Mouse (Mus musculus): ENCODE results near the gene Prkg2. TPM values are rescaled to one million over a fixed set of nuclear protein-coding genes. Genes with fewer than 3 reads are reported as not detected.

Gene Prkg2
- polyA plus RNA-seq, 1 experiment from 2014 or later, result 1.1 TPM

DNA sequence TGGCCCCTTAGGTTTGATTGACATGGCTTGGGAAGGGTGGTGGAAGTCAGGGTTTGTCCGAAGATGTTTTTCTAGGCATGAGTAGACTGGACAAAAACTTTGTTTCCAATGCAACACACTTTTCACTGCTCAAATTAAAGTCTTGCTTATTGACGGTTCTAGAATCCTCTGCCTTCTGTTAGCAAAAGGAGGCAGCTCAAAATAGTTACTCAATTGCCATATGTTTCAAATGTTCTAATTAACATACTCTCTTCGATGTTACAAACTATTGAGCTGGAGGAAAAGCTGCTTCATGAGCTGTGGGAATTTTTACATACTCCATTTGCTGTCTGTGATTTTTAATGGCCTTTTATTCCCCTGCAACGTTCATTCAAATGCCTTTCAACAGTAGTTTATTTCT, 39.0 kb downstream of the Prkg2 start:
- 86% methylated on average over 4 of the region's 4 CpGs for WGBS
- Histone ChIP-seq H3K27me3 (ENCODE audit: low read depth, poor library complexity, severe bottlenecking) (no peaks in the 10 kb centered on the region), H3K27ac (no peak overlapping the region), H3K4me1 (no peaks in the 10 kb centered on the region), H3K9me3 (replicated peaks) (no peaks in the 10 kb centered on the region), H3K36me3 (no peaks in the 10 kb centered on the region), H3K4me3 (no peak overlapping the region)
- no peak for DNase-seq (ENCODE audit: low spot score)

DNA sequence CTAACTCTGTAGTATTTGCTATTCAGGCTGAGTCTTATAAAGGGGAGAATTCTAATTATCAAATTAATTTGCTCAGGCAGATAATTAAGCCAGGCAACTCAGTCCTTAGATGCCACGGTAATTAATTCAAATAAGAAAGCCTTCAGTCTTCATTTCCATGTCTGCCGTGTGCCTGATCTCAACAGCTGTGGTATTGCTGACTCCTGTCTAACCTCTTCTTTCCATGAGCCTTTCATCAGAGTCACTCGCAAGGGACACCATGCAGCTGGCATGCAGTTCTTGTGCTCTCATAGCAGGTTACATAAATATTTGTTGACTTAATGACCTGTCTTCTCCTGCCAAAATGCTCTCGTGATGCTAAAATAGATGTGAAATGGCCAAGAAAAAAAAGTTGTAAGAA, 41.4 kb downstream of the Prkg2 start:
- no peaks in the 10 kb centered on the region for H3K27me3 ChIP-seq (ENCODE audit: low read depth, poor library complexity, severe bottlenecking)
- H3K9me3 ChIP-seq (replicated peaks), result no peaks in the 10 kb centered on the region
- no peak for DNase-seq (ENCODE audit: low spot score)
- H3K27ac ChIP-seq, result no peak overlapping the region
- H3K4me3 ChIP-seq, result no peak overlapping the region
- 74% methylated on average over 4 of the region's 4 CpGs for WGBS
- no peaks in the 10 kb centered on the region for H3K36me3 ChIP-seq
- H3K4me1 ChIP-seq, result no peaks in the 10 kb centered on the region

DNA sequence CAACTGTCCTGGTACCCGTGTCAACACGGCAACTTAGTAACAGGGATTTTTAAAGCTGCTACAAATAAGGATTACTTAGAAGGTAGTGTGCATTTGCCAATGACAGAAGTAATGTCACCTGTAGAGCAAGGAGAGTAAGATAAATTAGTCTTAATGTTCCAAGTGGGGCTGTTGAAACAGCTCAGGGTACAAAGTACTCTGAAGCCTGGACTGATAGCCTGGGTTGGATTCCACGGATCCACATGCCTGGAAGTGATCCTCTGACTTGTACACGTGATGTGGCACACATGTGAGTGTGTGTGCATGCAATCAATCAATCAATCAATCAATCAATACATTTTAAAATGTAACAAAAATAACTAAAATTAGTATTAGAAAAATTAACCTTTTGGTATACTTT, 45.6 kb downstream of the Prkg2 start:
- H3K36me3 ChIP-seq, result no peaks in the 10 kb centered on the region
- no peaks in the 10 kb centered on the region for H3K27me3 ChIP-seq (ENCODE audit: low read depth, poor library complexity, severe bottlenecking)
- H3K27ac ChIP-seq, result no peak overlapping the region
- no peaks in the 10 kb centered on the region for H3K9me3 ChIP-seq (replicated peaks)
- H3K4me1 ChIP-seq, result peaks cover 12% of the 10 kb centered on the region
- no peak for DNase-seq (ENCODE audit: low spot score)
- WGBS, result 91% methylated on average over 4 of the region's 4 CpGs
- no peak overlapping the region for H3K4me3 ChIP-seq

DNA sequence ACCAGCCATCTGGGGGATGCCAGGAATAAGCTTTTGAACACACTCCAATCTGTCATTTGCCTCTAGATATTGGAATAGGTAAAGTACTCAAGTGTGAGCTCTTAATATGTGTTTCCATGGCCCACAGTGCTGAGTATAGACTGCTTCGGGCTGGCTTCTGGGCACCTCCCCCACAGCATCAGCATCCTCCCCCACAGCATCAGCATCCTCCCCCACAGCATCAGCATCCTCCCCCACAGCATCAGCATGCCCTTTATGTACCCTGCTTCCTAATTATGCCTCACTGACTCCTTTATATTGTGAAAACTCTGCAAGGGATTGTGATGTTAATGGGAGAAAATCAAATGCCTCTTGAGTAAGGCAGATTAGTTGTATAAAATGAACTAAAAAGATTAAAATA, 49.5 kb downstream of the Prkg2 start:
- Histone ChIP-seq H3K9me3 (replicated peaks) (no peaks in the 10 kb centered on the region), H3K4me1 (peaks cover 39% of the 10 kb centered on the region), H3K27me3 (ENCODE audit: low read depth, poor library complexity, severe bottlenecking) (no peaks in the 10 kb centered on the region), H3K4me3 (no peak overlapping the region), H3K27ac (no peak overlapping the region), H3K36me3 (no peaks in the 10 kb centered on the region)
- no peak for DNase-seq (ENCODE audit: low spot score)
- 73% methylated on average over 1 of the region's 1 CpGs for WGBS

DNA sequence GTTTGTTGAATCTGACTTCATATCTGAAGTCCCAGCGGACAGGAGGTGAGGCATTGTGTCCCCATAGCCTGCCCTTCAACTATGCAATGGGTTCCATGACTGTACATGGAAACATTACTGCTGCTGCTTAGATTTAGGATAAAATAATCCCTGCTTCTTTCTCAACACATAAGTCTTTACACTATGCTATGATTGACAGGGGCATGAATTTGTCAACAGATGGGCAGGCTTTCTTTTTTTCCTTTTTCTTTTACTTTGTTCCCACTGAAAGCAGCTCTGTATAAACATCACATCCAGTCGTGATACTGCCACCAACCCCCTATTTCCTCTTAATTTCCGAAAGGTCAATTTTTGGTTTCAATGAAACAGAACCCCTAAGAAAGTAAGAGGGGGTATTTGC, 50.0 kb downstream of the Prkg2 start:
- Histone ChIP-seq H3K36me3 (no peaks in the 10 kb centered on the region), H3K9me3 (replicated peaks) (no peaks in the 10 kb centered on the region), H3K27me3 (ENCODE audit: low read depth, poor library complexity, severe bottlenecking) (no peaks in the 10 kb centered on the region), H3K27ac (no peak overlapping the region), H3K4me1 (peaks cover 42% of the 10 kb centered on the region), H3K4me3 (no peak overlapping the region)
- WGBS, result 81% methylated on average over 3 of the region's 3 CpGs
- no peak for DNase-seq (ENCODE audit: low spot score)

DNA sequence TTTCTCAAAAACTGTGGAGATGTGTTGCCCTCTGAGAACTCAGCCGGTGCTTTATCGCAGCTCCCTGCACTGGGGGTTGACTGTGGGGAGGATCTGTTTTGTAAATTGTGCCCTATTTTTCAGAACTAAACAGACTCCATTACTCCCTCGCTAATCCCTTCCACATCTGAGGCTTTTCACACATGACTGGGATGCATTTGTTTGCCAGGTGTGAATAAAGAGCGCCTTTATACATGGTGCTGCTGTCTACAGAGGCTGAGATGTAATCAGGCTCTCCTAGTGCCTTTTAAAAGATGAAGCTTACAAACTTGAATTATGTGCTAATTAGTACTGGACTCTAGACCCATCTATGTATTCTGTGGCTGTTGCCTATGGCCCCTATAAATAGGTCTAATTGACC, 50.7 kb downstream of the Prkg2 start:
- H3K4me3 ChIP-seq, result no peak overlapping the region
- H3K27ac ChIP-seq, result peak overlapping the region; percentile 22; the same call in 1 of the 2 replicates
- 22% methylated on average over 4 of the region's 4 CpGs for WGBS
- H3K36me3 ChIP-seq, result no peaks in the 10 kb centered on the region
- DNase-seq (ENCODE audit: low spot score), result no peak
- no peaks in the 10 kb centered on the region for H3K27me3 ChIP-seq (ENCODE audit: low read depth, poor library complexity, severe bottlenecking)
- peaks cover 42% of the 10 kb centered on the region for H3K4me1 ChIP-seq
- no peaks in the 10 kb centered on the region for H3K9me3 ChIP-seq (replicated peaks)

DNA sequence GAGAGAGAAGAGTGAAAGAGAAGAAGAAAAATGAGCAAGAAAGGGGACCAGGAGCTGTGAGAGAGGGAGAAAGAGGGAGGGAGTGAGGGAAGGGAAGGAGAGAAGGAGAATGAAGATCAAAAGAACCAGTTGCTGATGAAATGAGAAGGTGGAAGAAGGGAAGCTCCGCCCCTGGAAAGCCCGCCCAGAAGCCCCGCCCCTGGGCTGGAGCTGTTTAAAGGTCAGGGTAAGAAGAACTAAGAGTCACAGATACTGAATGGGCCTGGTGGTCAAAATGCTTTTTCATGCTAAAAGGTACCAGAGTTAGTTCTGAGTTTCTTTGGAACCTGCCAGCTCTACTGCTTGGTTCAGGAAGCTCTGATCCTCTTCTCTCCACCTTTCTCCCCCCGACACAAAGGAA, 51.1 kb downstream of the Prkg2 start:
- H3K36me3 ChIP-seq, result no peaks in the 10 kb centered on the region
- 22% methylated on average over 4 of the region's 4 CpGs for WGBS
- H3K4me3 ChIP-seq, result no peak overlapping the region
- peak overlapping the region; percentile 22; the same call in 1 of the 2 replicates for H3K27ac ChIP-seq
- peak; percentile 39 for DNase-seq (ENCODE audit: low spot score)
- H3K4me1 ChIP-seq, result peaks cover 42% of the 10 kb centered on the region
- no peaks in the 10 kb centered on the region for H3K9me3 ChIP-seq (replicated peaks)
- H3K27me3 ChIP-seq (ENCODE audit: low read depth, poor library complexity, severe bottlenecking), result no peaks in the 10 kb centered on the region

DNA sequence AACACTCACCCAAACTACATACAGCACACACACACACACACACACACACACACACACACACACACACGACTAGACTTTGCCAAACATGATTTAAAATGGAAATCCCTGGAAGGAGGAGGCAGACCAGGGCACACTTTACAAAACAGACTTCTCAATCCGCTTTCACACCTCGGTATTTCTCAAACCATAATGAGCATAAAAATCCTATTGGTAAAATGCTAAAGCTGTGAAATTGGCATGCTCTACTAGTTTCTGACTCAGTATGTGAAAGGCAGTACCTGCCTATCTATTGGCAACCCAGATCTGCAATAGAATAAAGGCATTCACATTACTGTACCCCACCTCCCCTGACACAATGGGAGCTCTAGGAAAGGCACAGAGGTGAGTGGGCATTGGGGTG, 52.1 kb downstream of the Prkg2 start:
- no peak for DNase-seq (ENCODE audit: low spot score)
- peaks cover 42% of the 10 kb centered on the region for H3K4me1 ChIP-seq
- no peaks in the 10 kb centered on the region for H3K27me3 ChIP-seq (ENCODE audit: low read depth, poor library complexity, severe bottlenecking)
- H3K36me3 ChIP-seq, result no peaks in the 10 kb centered on the region
- no peak overlapping the region for H3K27ac ChIP-seq
- no peaks in the 10 kb centered on the region for H3K9me3 ChIP-seq (replicated peaks)
- 98% methylated on average over 3 of the region's 3 CpGs for WGBS
- H3K4me3 ChIP-seq, result no peak overlapping the region

DNA sequence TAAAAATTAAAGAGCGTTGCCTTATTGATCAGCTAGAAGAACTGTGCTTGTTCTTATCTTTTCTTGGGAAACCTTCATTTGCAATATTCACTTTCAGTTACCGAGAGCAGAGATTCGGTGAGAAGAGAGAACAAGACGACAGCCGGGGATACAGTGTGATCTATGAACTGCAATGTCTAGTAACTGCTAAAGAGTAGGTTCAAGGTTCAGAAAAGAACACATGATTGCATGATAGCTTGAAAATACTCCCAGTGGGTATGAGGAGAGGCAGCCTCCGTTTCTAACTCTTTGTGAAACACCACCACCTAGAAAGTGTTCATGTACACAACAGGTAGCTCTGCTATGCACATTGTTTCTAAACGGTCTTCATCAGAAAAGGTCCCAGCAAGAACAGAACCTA, 55.8 kb downstream of the Prkg2 start:
- WGBS, result 89% methylated on average over 7 of the region's 7 CpGs
- Histone ChIP-seq H3K9me3 (replicated peaks) (no peaks in the 10 kb centered on the region), H3K27ac (no peak overlapping the region), H3K27me3 (ENCODE audit: low read depth, poor library complexity, severe bottlenecking) (no peaks in the 10 kb centered on the region), H3K4me1 (peaks cover 30% of the 10 kb centered on the region), H3K36me3 (no peaks in the 10 kb centered on the region), H3K4me3 (no peak overlapping the region)
- no peak for DNase-seq (ENCODE audit: low spot score)

DNA sequence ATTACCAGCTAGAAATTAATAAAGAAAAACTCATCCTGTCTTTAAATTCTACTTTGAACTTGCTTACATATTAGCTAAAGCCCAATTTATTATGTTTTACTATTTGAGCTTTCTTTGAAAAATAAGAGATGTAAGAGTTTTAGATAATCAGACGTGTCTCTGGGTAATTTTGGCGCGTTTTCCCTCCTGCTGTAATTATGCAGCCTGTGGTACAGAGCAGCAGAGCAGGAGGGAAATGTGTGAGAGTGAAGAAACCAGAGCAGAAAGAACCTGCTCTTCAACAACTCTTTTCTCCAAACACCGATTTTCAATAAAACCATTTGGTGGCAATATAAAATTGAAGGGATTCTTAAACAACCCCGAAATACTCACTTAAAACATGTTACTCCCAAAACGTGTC, 58.8 kb downstream of the Prkg2 start:
- no peaks in the 10 kb centered on the region for H3K36me3 ChIP-seq
- no peak for DNase-seq (ENCODE audit: low spot score)
- no peaks in the 10 kb centered on the region for H3K27me3 ChIP-seq (ENCODE audit: low read depth, poor library complexity, severe bottlenecking)
- no peaks in the 10 kb centered on the region for H3K9me3 ChIP-seq (replicated peaks)
- H3K4me1 ChIP-seq, result peaks cover 12% of the 10 kb centered on the region
- no peak overlapping the region for H3K4me3 ChIP-seq
- no peak overlapping the region for H3K27ac ChIP-seq
- WGBS, result 88% methylated on average over 6 of the region's 6 CpGs

DNA sequence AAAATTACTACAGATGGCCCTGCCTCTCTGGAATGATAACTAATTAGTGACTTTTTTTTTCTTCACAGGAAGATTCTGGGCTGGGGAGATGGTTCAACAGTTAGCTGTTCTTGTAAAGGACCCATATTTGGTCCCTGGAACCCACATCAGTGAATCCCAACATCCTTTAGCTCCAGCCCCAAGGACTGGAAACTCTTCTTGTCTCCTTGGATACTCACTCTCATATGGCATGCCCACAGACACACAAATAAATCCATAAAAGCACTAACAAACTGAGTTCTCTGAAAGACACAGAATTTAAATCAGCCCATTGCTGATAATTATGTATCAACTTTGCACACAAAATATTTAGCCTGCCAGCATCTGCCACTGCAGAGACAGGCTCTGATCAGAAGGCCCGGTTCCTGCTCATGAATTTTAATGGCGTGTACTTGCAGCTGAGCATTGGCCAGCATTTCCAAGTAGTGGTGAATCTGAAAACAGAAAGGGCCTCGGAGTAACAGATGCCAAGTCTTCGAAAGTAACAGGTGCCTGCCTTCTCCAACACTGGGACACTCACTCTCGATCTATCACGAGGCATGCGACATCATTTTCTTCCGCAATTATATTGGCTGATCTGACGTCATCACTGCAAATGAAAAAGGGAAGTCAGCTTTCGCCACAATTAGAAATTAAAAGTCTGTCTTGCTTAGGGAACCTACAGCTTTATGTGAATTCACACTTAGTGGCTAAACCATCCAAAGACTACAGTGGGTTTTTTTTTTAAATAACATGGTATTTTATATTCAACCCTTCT, 61.1 kb downstream of the Prkg2 start:
- DNase-seq (ENCODE audit: low spot score), result no peak
- H3K27me3 ChIP-seq (ENCODE audit: low read depth, poor library complexity, severe bottlenecking), result no peaks in the 10 kb centered on the region
- no peak overlapping the region for H3K4me3 ChIP-seq
- 92% methylated on average over 10 of the region's 10 CpGs for WGBS
- 0 out of 2 replicates have a peak, but pooled peaks cover 3% of the 10 kb centered on the region for H3K4me1 ChIP-seq
- no peaks in the 10 kb centered on the region for H3K36me3 ChIP-seq
- no peak overlapping the region for H3K27ac ChIP-seq
- H3K9me3 ChIP-seq (replicated peaks), result no peaks in the 10 kb centered on the region

DNA sequence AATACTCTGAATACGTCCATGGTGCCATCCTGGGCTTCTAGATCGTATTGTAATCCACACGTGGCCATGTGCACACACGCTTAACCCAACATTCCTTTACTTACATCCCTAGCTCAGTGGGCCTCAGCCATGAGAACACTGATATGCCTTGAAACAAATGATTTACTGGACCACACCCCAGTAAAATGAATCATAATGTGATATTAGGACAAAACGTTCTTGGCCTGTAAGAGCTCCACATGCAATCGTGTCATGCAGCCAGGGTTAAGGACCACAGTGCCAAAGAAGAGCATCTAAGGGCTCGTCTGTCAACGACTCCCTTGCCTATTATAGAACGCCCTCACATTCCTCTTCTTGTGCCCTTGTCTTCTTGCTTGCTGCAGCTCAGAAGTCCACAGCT, 70.5 kb downstream of the Prkg2 start:
- Histone ChIP-seq H3K27ac (no peak overlapping the region), H3K36me3 (no peaks in the 10 kb centered on the region), H3K4me3 (no peak overlapping the region), H3K27me3 (ENCODE audit: low read depth, poor library complexity, severe bottlenecking) (no peaks in the 10 kb centered on the region), H3K4me1 (0 out of 2 replicates have a peak, but pooled peaks cover 8% of the 10 kb centered on the region), H3K9me3 (replicated peaks) (no peaks in the 10 kb centered on the region)
- WGBS, result 87% methylated on average over 9 of the region's 9 CpGs
- DNase-seq (ENCODE audit: low spot score), result no peak

DNA sequence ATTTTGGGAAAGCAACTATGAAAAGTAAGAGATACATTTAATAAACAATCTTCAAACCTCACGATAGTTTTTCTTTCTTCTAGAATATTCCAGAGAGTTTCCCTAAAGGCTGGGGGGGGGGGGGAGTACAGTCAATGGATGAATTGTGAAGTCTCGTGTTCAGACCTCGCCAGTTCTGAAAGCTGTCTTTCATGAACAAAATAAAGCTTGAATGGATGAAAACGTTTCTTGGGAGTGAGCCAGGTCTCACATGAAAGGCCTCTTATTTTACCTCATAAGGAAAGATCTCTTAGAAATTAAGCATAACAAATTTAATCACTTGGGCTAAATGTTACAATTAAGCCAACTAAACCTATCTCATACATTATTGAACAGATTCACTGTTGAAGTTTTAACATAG, 72.0 kb downstream of the Prkg2 start:
- no peaks in the 10 kb centered on the region for H3K9me3 ChIP-seq (replicated peaks)
- H3K27me3 ChIP-seq (ENCODE audit: low read depth, poor library complexity, severe bottlenecking), result no peaks in the 10 kb centered on the region
- 0 out of 2 replicates have a peak, but pooled peaks cover 8% of the 10 kb centered on the region for H3K4me1 ChIP-seq
- no peak for DNase-seq (ENCODE audit: low spot score)
- WGBS, result 83% methylated on average over 4 of the region's 4 CpGs
- H3K4me3 ChIP-seq, result no peak overlapping the region
- H3K36me3 ChIP-seq, result no peaks in the 10 kb centered on the region
- H3K27ac ChIP-seq, result no peak overlapping the region

DNA sequence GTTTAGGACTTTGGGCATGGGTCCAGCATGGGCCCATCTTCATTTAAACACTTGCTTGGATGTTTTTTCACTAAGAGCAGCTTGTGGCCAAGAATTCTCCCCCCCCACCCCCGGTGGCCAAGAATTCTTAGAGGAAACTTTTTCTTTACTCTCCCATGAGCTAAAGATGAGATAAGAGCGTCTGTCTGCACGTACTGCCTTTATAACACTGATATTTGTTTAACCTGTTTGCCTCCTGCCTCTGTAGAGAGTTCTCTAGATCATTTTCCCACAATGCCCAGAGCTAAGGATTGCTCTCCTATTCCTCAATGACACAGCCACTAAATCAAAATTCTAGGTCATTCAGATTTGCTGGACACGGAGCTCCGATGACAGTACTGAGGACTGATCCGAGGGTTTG, 72.8 kb downstream of the Prkg2 start:
- Histone ChIP-seq H3K36me3 (no peaks in the 10 kb centered on the region), H3K9me3 (replicated peaks) (no peaks in the 10 kb centered on the region), H3K4me3 (no peak overlapping the region), H3K27me3 (ENCODE audit: low read depth, poor library complexity, severe bottlenecking) (no peaks in the 10 kb centered on the region), H3K4me1 (0 out of 2 replicates have a peak, but pooled peaks cover 8% of the 10 kb centered on the region), H3K27ac (no peak overlapping the region)
- 88% methylated on average over 6 of the region's 6 CpGs for WGBS
- no peak for DNase-seq (ENCODE audit: low spot score)

Measured in limb, embryonic 10.5 days (tissue).